Mouse (Mus musculus): ENCODE measurements at regions not wholly inside any gene's neighbourhood (a gene's known extent, or its start where the extent isn't known, plus 50 kb on each side); places are given as distances from the start of the nearest gene placed in this dataset.

DNA sequence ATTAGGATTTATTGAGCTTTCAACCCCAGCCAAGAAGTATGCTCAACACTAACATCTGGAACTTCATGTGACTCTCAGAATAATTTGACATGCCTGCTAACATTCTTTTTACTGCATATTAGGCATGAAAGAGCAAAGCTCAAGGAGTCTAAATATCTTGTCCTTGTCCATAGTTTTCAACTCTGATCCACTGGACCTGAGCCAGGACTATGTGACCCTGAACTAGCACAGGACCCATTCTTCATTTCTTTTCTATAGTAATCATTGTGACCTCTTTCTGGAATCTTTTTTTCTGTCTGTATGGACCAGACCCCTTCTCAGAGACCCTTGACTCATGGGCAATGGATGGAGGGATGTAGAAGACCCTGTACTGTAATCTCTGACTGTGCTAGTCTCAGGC is 301.6 kb downstream of the Hs3st1 start:
- no peak overlapping the region for H3K9ac ChIP-seq (ENCODE audit: low read depth, poor library complexity, severe bottlenecking)
- no peaks in the 10 kb centered on the region for H3K9me3 ChIP-seq (replicated peaks; ENCODE audit: control insufficient read depth, insufficient read depth, low read length, poor library complexity, severe bottlenecking)
- H3K4me3 ChIP-seq (ENCODE audit: low read depth, low read length) = no peak overlapping the region
- no peaks in the 10 kb centered on the region for H3K36me3 ChIP-seq (ENCODE audit: control insufficient read depth, insufficient read depth, low read length, poor library complexity, severe bottlenecking)
- H3K27me3 ChIP-seq (ENCODE audit: control insufficient read depth, insufficient read depth, low read length, poor library complexity, severe bottlenecking) = no peaks in the 10 kb centered on the region
- no peaks in the 10 kb centered on the region for H3K4me1 ChIP-seq (ENCODE audit: control insufficient read depth, insufficient read depth, low read length)
- H3K27ac ChIP-seq (ENCODE audit: insufficient read depth, low read length) = no peak overlapping the region
- no peak for TF ChIP-seq EP300 (IDR thresholded peaks at IDR 0.05; ENCODE audit: insufficient read depth, low read depth, low read length)
- TF ChIP-seq CTCF (IDR thresholded peaks at IDR 0.05; ENCODE audit: low read depth, low read length) = no peak
- TF ChIP-seq POLR2A (IDR thresholded peaks at IDR 0.05; ENCODE audit: insufficient read depth, low read length) = no peak

DNA sequence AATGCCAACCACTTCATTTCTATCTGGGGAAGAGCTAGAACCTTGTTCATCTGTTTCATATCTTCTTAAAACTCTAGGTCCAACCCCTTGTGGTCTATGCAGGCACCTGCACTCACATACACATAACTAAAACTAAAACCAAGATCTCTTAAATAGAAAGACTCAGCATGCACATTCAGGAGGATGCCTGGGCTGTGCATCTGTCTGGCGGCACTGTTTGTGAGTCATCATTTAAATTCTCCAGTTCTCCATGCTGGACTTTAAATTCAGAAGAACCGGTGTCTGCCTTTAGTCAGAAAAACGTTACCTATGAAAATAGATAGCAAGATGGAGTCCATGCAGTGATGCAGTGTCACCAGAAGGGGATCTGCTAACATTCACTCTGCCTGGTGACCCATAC is 314.5 kb downstream of the Hs3st1 start:
- TF ChIP-seq EP300 (IDR thresholded peaks at IDR 0.05; ENCODE audit: insufficient read depth, low read depth, low read length) (no peak), POLR2A (IDR thresholded peaks at IDR 0.05; ENCODE audit: insufficient read depth, low read length) (no peak), CTCF (IDR thresholded peaks at IDR 0.05; ENCODE audit: low read depth, low read length) (no peak)
- Histone ChIP-seq H3K9me3 (replicated peaks; ENCODE audit: control insufficient read depth, insufficient read depth, low read length, poor library complexity, severe bottlenecking) (no peaks in the 10 kb centered on the region), H3K9ac (ENCODE audit: low read depth, poor library complexity, severe bottlenecking) (no peak overlapping the region), H3K36me3 (ENCODE audit: control insufficient read depth, insufficient read depth, low read length, poor library complexity, severe bottlenecking) (no peaks in the 10 kb centered on the region), H3K27me3 (ENCODE audit: control insufficient read depth, insufficient read depth, low read length, poor library complexity, severe bottlenecking) (no peaks in the 10 kb centered on the region), H3K4me3 (ENCODE audit: low read depth, low read length) (no peak overlapping the region), H3K4me1 (ENCODE audit: control insufficient read depth, insufficient read depth, low read length) (no peaks in the 10 kb centered on the region), H3K27ac (ENCODE audit: insufficient read depth, low read length) (no peak overlapping the region)

GRCm38 (mm10) chr5:39437463-39438201 is 317.6 kb downstream of the Hs3st1 start:
- no peak overlapping the region for H3K27ac ChIP-seq (ENCODE audit: insufficient read depth, low read length)

GRCm38 (mm10) chr5:39426053-39426452 is 329.2 kb downstream of the Hs3st1 start:
- Histone ChIP-seq H3K9ac (ENCODE audit: low read depth, poor library complexity, severe bottlenecking) (no peak overlapping the region), H3K27me3 (ENCODE audit: control insufficient read depth, insufficient read depth, low read length, poor library complexity, severe bottlenecking) (no peaks in the 10 kb centered on the region), H3K9me3 (replicated peaks; ENCODE audit: control insufficient read depth, insufficient read depth, low read length, poor library complexity, severe bottlenecking) (no peaks in the 10 kb centered on the region), H3K36me3 (ENCODE audit: control insufficient read depth, insufficient read depth, low read length, poor library complexity, severe bottlenecking) (no peaks in the 10 kb centered on the region), H3K4me1 (ENCODE audit: control insufficient read depth, insufficient read depth, low read length) (no peaks in the 10 kb centered on the region), H3K4me3 (ENCODE audit: low read depth, low read length) (no peak overlapping the region), H3K27ac (ENCODE audit: insufficient read depth, low read length) (no peak overlapping the region)
- TF ChIP-seq POLR2A (IDR thresholded peaks at IDR 0.05; ENCODE audit: insufficient read depth, low read length) (no peak), EP300 (IDR thresholded peaks at IDR 0.05; ENCODE audit: insufficient read depth, low read depth, low read length) (no peak), CTCF (IDR thresholded peaks at IDR 0.05; ENCODE audit: low read depth, low read length) (no peak)

More at GRCm38 (mm10) chr5:39437463-39438201, 317.6 kb downstream of the Hs3st1 start:
- Histone ChIP-seq H3K9ac (ENCODE audit: low read depth, poor library complexity, severe bottlenecking) (no peak overlapping the region), H3K36me3 (ENCODE audit: control insufficient read depth, insufficient read depth, low read length, poor library complexity, severe bottlenecking) (no peaks in the 10 kb centered on the region), H3K9me3 (replicated peaks; ENCODE audit: control insufficient read depth, insufficient read depth, low read length, poor library complexity, severe bottlenecking) (no peaks in the 10 kb centered on the region), H3K27me3 (ENCODE audit: control insufficient read depth, insufficient read depth, low read length, poor library complexity, severe bottlenecking) (no peaks in the 10 kb centered on the region), H3K4me1 (ENCODE audit: control insufficient read depth, insufficient read depth, low read length) (no peaks in the 10 kb centered on the region), H3K4me3 (ENCODE audit: low read depth, low read length) (no peak overlapping the region)
- TF ChIP-seq CTCF (IDR thresholded peaks at IDR 0.05; ENCODE audit: low read depth, low read length) (no peak), EP300 (IDR thresholded peaks at IDR 0.05; ENCODE audit: insufficient read depth, low read depth, low read length) (no peak), POLR2A (IDR thresholded peaks at IDR 0.05; ENCODE audit: insufficient read depth, low read length) (no peak)

DNA sequence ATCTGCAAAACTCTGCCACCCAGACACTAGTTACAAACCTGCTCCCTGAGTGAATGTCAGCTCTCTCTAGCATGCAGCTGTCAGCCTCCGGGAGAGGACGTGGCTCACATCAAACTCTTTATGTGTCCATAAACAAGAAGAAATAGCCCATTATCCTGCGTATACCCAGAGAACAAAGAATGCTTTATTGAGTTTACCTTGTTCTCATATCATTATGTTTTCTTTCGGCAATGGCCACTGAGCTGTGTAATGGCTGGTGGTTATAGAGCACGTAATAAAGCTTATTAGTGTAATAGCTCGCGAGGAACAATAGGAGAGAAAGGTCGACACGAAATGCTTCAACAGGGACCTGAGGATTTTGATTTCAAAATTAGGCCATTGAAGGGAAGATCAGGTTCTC is 331.6 kb downstream of the Hs3st1 start:
- H3K4me3 ChIP-seq (ENCODE audit: low read depth, low read length) = no peak overlapping the region
- no peaks in the 10 kb centered on the region for H3K4me1 ChIP-seq (ENCODE audit: control insufficient read depth, insufficient read depth, low read length)
- no peaks in the 10 kb centered on the region for H3K27me3 ChIP-seq (ENCODE audit: control insufficient read depth, insufficient read depth, low read length, poor library complexity, severe bottlenecking)
- TF ChIP-seq POLR2A (IDR thresholded peaks at IDR 0.05; ENCODE audit: insufficient read depth, low read length) = no peak
- no peak for TF ChIP-seq EP300 (IDR thresholded peaks at IDR 0.05; ENCODE audit: insufficient read depth, low read depth, low read length)
- TF ChIP-seq CTCF (IDR thresholded peaks at IDR 0.05; ENCODE audit: low read depth, low read length) = no peak
- no peaks in the 10 kb centered on the region for H3K36me3 ChIP-seq (ENCODE audit: control insufficient read depth, insufficient read depth, low read length, poor library complexity, severe bottlenecking)
- H3K27ac ChIP-seq (ENCODE audit: insufficient read depth, low read length) = no peak overlapping the region
- H3K9me3 ChIP-seq (replicated peaks; ENCODE audit: control insufficient read depth, insufficient read depth, low read length, poor library complexity, severe bottlenecking) = no peaks in the 10 kb centered on the region
- H3K9ac ChIP-seq (ENCODE audit: low read depth, poor library complexity, severe bottlenecking) = no peak overlapping the region

- Histone ChIP-seq H3K27ac (ENCODE audit: insufficient read depth, low read length) (no peak overlapping the region), H3K27me3 (ENCODE audit: control insufficient read depth, insufficient read depth, low read length, poor library complexity, severe bottlenecking) (no peaks in the 10 kb centered on the region), H3K4me1 (ENCODE audit: control insufficient read depth, insufficient read depth, low read length) (no peaks in the 10 kb centered on the region), H3K9ac (ENCODE audit: low read depth, poor library complexity, severe bottlenecking) (no peak overlapping the region), H3K36me3 (ENCODE audit: control insufficient read depth, insufficient read depth, low read length, poor library complexity, severe bottlenecking) (no peaks in the 10 kb centered on the region), H3K9me3 (replicated peaks; ENCODE audit: control insufficient read depth, insufficient read depth, low read length, poor library complexity, severe bottlenecking) (no peaks in the 10 kb centered on the region), H3K4me3 (ENCODE audit: low read depth, low read length) (no peak overlapping the region)
- TF ChIP-seq POLR2A (IDR thresholded peaks at IDR 0.05; ENCODE audit: insufficient read depth, low read length) = no peak
- no peak for TF ChIP-seq CTCF (IDR thresholded peaks at IDR 0.05; ENCODE audit: low read depth, low read length)
- TF ChIP-seq EP300 (IDR thresholded peaks at IDR 0.05; ENCODE audit: insufficient read depth, low read depth, low read length) = no peak
Measured at GRCm38 (mm10) chr5:39418795-39419194, 336.5 kb downstream of the Hs3st1 start.

Data from ES-Bruce4 (cell line).